Mouse (Mus musculus) forebrain, postnatal 0 days (tissue): Measurements from ENCODE around the gene Dpp8. TPM values are rescaled to one million over a fixed set of nuclear protein-coding genes. Genes with fewer than 3 reads are reported as not detected.

Experiments
- ATAC-seq: fragments of 200-750 bp; cut with Nextera tagmentation; 2 replicates; pipeline ENCODE4 v1.8.0; 2017; ENCODE audit warnings: mild to moderate bottlenecking, moderate library complexity
- DNase-seq: peaks from one replicate; pipeline ENCODE4 v3.0.0-alpha.2; 2015
- H3K27ac ChIP-seq: fragments of 300-500 bp; sonication (generic); 2 replicates; pipeline ENCODE4 v1.5.1; 2014; ENCODE audit warnings: low read depth, mild to moderate bottlenecking, antibody characterized with exemption, low read length, moderate library complexity, mixed read lengths
- H3K27me3 ChIP-seq: fragments of 300-500 bp; sonication (generic); 2 replicates; pipeline ENCODE4 v1.6.1; 2014; ENCODE audit warnings: mild to moderate bottlenecking, low read length, mixed read lengths; ENCODE audit not compliant: insufficient read depth
- H3K36me3 ChIP-seq: fragments of 300-500 bp; sonication (generic); 2 replicates; pipeline ENCODE4 v1.6.1; 2014; ENCODE audit warnings: mild to moderate bottlenecking, moderate library complexity; ENCODE audit not compliant: insufficient read depth
- H3K4me1 ChIP-seq: fragments of 300-500 bp; sonication (generic); 2 replicates; pipeline ENCODE4 v1.6.1; 2014; ENCODE audit warnings: antibody characterized with exemption; ENCODE audit not compliant: insufficient read depth
- H3K4me2 ChIP-seq: fragments of 300-500 bp; sonication (generic); 2 replicates; pipeline ENCODE4 v1.6.1; 2014; ENCODE audit warnings: low read depth, mild to moderate bottlenecking, moderate library complexity
- H3K4me3 ChIP-seq: fragments of 300-500 bp; sonication (generic); 2 replicates; pipeline ENCODE4 v1.5.1; 2014; ENCODE audit warnings: low read depth, low read length, mixed read lengths
- H3K9ac ChIP-seq: fragments of 300-500 bp; sonication (generic); 2 replicates; pipeline ENCODE4 v1.6.1; 2014; ENCODE audit warnings: mild to moderate bottlenecking
- H3K9me3 ChIP-seq: fragments of 300-500 bp; sonication (generic); 2 replicates; pipeline ENCODE4 v1.6.1; 2016; ENCODE audit warnings: low read length
- CTCF ChIP-seq: sonication (generic); IDR thresholded peaks from 2 replicates; pipeline ENCODE4 v1.5.1; 2016; ENCODE audit warnings: antibody characterized with exemption, control low read depth, low read depth
- WGBS: fragments of 180-500 bp; shearing (Covaris S2); extraction: QIAGEN DNeasy Blood & Tissue Kit; methylation state at CpG from one replicate; pipeline ENCODE4 v1.1.7; 2014; 5-methylcytosine and 5-hydroxymethylcytosine counted together
- polyA plus RNA-seq: library from polyadenylated mRNA; unstranded; fragments of >200 nt; fragmentation: Nextera tagmentation; extraction: Ambion mirVana; gene quantifications from 2 replicates; pipeline ENCODE4 v1.2.1, GENCODE M21; 2015
- total RNA-seq: library from RNA; depleted of rRNA; stranded (reverse); fragments of >200 nt; gene quantifications from 2 replicates; pipeline ENCODE4 v1.2.3, GENCODE M21; 2014

The Dpp8 gene
- total and polyA plus RNA-seq, 2 experiments from 2014 or later: 25.6 to 111 TPM

DNA sequence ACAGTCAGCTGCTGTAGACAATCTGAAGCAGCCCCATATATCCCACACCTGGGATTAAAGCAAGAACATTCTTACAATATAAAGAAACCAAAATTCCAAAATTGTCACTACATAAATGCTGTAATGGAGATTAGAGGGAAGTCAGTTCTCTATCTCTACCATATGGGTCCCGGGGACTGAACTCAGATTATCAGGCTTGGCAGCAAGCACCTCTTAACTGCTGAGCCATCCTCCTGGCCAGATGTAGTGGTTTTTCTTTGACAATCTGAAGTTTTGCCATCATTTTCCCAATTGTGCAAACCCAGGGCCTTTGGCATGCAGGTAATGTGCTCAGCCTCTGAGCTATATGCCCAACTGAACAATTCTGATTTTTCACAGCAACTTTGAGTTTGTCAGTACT lies 53.1 kb downstream of the Dpp8 start:
- Histone ChIP-seq H3K4me2 (no peak overlapping the region), H3K27me3 (no peaks in the 10 kb centered on the region), H3K9ac (no peak overlapping the region), H3K9me3 (no peaks in the 10 kb centered on the region), H3K4me1 (no peaks in the 10 kb centered on the region), H3K27ac (no peak overlapping the region), H3K4me3 (no peak overlapping the region), H3K36me3 (peaks cover 27% of the 10 kb centered on the region)
- 90% methylated on average over 1 of the region's 1 CpGs for WGBS
- no peak for DNase-seq
- ATAC-seq: no peak
- TF ChIP-seq CTCF: no peak

GRCm38 (mm10) chr9:65086801-65087200 lies 54.6 kb downstream of the Dpp8 start:
- Histone ChIP-seq H3K9ac (no peak overlapping the region), H3K36me3 (peaks cover 17% of the 10 kb centered on the region), H3K4me3 (no peak overlapping the region), H3K27ac (no peak overlapping the region), H3K4me2 (no peak overlapping the region), H3K9me3 (no peaks in the 10 kb centered on the region), H3K4me1 (no peaks in the 10 kb centered on the region), H3K27me3 (no peaks in the 10 kb centered on the region)
- ATAC-seq (no peak), DNase-seq (no peak)
- 63% methylated on average over 1 of the region's 1 CpGs for WGBS
- TF ChIP-seq CTCF: no peak

DNA sequence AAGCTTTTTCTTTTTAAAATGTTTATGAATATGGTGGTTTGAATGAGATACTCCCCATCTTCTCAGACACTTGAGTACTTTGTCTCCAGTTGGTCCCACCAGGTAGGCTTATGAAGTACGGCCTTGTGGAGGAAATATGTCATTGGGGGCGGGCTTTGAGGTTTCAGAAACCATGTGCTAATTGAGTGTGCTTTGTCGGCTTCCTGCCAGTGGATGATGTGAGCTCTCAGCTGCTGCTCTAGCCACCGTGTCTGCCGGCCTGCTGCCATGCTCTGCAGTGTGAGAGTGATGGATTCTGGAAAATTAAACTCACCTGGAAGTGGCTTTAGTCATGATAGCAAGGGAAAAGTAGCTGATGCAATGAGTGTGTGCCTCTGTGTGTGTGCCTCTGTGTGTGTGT lies 55.3 kb downstream of the Dpp8 start:
- peaks cover 17% of the 10 kb centered on the region for H3K36me3 ChIP-seq
- H3K4me1 ChIP-seq: no peaks in the 10 kb centered on the region
- H3K27ac ChIP-seq: no peak overlapping the region
- no peaks in the 10 kb centered on the region for H3K9me3 ChIP-seq
- no peak for TF ChIP-seq CTCF
- H3K4me3 ChIP-seq: no peak overlapping the region
- 33% methylated on average over 5 of the region's 5 CpGs for WGBS
- no peaks in the 10 kb centered on the region for H3K27me3 ChIP-seq
- ATAC-seq (no peak), DNase-seq (peak; percentile 24)
- H3K4me2 ChIP-seq: no peak overlapping the region
- no peak overlapping the region for H3K9ac ChIP-seq

DNA sequence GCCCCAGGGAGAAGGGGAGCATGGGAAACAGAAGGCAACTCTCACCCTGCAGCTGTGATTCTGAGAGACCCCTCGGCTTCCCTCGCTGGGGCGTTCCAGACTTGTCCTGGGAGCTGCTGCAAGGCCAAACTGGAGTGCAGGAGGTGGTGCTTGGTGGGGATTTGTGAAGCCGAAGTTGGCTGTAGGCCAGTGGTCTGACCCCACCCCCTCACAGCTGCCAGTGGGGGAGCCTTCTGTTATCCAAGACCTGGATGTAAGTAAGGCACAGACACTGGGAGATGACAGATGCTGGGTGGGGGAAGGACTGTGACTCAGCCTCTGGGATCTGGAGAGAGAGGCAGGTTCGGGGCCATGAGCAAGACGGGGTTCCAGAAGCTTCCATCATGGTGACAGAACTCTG lies 62.0 kb downstream of the Dpp8 start:
- no peak for TF ChIP-seq CTCF
- WGBS: 21% methylated on average over 6 of the region's 6 CpGs
- no peak overlapping the region for H3K4me2 ChIP-seq
- no peak overlapping the region for H3K27ac ChIP-seq
- DNase-seq: peak; percentile 38
- no peaks in the 10 kb centered on the region for H3K4me1 ChIP-seq
- H3K36me3 ChIP-seq: no peaks in the 10 kb centered on the region
- no peak overlapping the region for H3K9ac ChIP-seq
- no peaks in the 10 kb centered on the region for H3K27me3 ChIP-seq
- H3K4me3 ChIP-seq: no peak overlapping the region
- ATAC-seq: peak; percentile 58
- no peaks in the 10 kb centered on the region for H3K9me3 ChIP-seq

DNA sequence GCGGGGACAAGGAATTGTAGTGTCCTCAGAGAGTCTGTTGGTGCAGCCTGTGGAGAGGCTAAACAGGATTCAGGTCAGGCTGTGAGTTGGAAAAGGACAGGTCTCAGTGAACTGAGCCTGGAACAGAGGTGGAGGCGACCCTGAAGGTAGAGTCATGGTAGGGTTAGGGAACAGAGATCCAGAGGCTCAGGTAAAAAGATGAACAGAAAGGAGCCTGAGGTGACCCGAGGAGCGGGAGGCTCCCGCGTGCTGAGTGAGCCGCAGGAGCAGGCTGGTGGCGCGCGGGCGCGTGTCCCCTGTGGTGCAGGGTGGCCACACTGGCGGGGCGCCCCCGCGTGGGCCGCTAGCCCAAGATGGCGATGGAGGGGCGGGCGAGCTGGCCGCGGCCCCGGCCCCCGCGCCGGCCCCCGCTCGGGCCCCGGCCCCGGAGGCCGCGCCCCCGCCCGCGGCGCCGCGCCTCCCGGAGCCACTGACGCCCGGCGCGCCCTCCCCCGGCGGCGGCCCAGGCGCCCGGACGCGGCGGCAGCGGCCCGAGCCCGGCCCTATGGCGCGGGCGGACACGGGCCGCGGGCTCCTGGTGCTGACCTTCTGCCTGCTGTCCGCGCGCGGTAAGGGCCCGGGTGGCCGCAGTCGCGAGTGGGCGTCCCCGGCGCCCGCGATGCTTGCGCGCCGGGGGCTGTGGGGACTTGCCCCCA lies 68.9 kb downstream of the Dpp8 start, which contains the start of gene Igdcc4:
Gene Igdcc4 (plus strand): TSS at position 496 of the 695 bp plus-strand sequence.
- Histone ChIP-seq H3K4me3 (peak within 1 kb of the TSS; percentile 78), H3K36me3 (no peaks in the 10 kb centered on the region), H3K9me3 (no peaks in the 10 kb centered on the region; the same call in 1 of the 2 replicates), H3K27ac (peak within 1 kb of the TSS; percentile 85), H3K4me1 (peaks cover 11% of the 10 kb centered on the region; the same call in 1 of the 2 replicates), H3K4me2 (peak within 1 kb of the TSS; percentile 92), H3K27me3 (no peaks in the 10 kb centered on the region), H3K9ac (peak within 1 kb of the TSS; percentile 86)
- peak; percentile 65 for DNase-seq
- WGBS: under 1% methylated on average over 62 of the region's 76 CpGs
- ATAC-seq: peak; percentile 18
- TF ChIP-seq CTCF: no peak; the same call in 1 of the 2 replicates

DNA sequence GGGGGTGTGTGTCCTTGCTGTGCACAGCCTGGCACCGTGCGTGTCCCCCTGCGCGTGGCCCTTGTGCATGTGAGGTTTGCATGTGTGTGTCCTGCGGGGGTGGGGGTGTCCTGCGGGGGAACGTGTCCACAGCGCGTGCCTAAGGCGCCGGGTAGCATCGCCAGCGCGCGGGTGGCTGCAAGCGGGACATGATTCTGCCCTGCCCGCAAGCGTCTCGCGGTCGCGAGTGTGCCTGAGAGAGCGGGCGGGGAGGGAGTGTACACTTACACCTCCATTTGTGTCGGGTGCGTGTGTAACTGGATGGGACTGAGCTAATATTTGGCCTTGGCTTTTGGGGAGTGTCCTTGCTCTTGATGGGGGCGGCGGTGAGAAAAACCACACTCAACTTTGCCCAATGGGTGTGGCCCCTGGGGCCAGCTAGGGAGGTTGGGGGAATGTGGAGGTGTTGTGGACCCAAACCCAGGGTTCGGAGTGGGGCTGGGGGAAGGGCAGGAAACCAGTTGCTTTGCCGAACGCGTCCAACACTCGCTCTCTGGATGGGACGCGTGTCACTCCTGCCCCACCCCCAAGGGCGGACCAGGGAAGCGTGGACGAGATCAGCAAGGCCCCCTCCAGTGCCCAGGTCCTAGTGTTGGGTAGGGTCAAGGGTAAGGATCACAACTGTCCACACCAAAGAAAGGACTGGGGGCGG lies 69.6 kb downstream of the Dpp8 start:
- Histone ChIP-seq H3K9ac (peak overlapping the region; percentile 86), H3K9me3 (no peaks in the 10 kb centered on the region; the same call in 1 of the 2 replicates), H3K4me1 (peaks cover 11% of the 10 kb centered on the region; the same call in 1 of the 2 replicates), H3K4me3 (peak overlapping the region; percentile 78), H3K36me3 (no peaks in the 10 kb centered on the region), H3K27ac (peak overlapping the region; percentile 85), H3K27me3 (no peaks in the 10 kb centered on the region), H3K4me2 (peak overlapping the region; percentile 92)
- ATAC-seq: peak; percentile 70
- TF ChIP-seq CTCF: peak; percentile 27; the same call in 1 of the 2 replicates
- DNase-seq: peak; percentile 70
- 2% methylated on average over 39 of the region's 39 CpGs for whole genome bisulfite sequencing
